Mouse (Mus musculus): Measurements from ENCODE around the gene Rab11fip3.

DNA sequence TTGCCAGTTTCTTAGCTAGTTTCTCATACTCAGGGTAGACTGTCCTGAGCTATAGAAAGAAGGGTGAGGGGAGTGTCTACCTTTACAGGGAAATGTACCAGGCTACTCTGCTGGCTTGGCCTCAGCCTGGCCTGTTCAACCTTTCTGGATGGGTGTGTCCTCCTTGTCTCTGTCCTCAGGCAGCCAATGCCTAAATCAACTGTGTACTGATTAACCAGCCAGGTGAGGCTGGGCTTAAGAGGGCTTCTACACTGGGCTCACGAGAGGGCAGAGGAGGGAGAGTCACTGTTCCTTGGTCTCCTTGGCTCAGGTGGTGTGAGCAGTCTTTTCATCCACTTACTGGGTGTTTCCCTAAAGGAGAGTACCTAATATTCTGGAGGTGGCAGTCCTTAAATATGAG is 101.2 kb downstream of the Rab11fip3 start:
- TF ChIP-seq POLR2A (IDR thresholded peaks at IDR 0.05; ENCODE audit: insufficient read length, low read depth) (no peak), MAX (IDR thresholded peaks at IDR 0.05; ENCODE audit: low read depth) (no peak), USF1 (IDR thresholded peaks at IDR 0.05; ENCODE audit: low read depth) (no peak)

Data from myocyte (in vitro differentiated cells).